Mouse (Mus musculus) cerebellum, postnatal 36 days (tissue): Measurements from ENCODE around the gene Col6a1.
"Not testable (repeated sequence)": the region's sequence is repeated elsewhere in the genome, so short reads cannot be mapped to it uniquely, and the experiment has no call there.

Source experiments
- DNase-seq, 2 experiments: peaks; one replicate each; pipeline ENCODE4 v3.0.0; 2021 to 2022; ENCODE audit warnings: mixed read lengths in 2 of 2

The Col6a1 gene

GRCm38 (mm10) chr10:76725682-76726285 is at the start of gene Col6a1:
TSS of gene Col6a1 (minus strand) at chr10:76726168.
- DNase-seq = no peak

- DNase-seq = peak in 1 of 2 experiments; percentile 0
These were observed 45.7 kb upstream of the Col6a1 start for GRCm38 (mm10) chr10:76771624-76772023.

DNA sequence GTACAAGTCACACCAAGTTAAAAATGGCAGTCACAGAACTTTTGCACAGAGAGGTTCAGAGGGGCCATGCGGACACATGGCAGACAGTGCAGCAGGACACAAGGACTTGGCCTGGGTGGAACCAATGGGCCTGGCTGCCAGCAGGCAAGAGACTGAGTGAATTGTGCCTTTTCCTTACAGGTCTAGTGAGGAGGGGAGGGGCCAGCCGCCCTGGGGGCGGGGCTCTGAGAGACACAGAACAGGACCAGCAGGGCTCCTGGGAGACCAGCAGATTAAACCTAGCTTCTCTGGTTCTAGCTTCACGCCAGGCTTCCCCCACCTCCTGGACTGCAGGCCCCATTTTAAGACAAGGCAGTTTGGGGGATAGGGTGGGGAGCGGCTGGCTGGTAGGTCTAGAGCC is 45.1 kb upstream of the Col6a1 start:
- DNase-seq = peak in 1 of 2 experiments; percentile 1

GRCm38 (mm10) chr10:76769581-76769980 is 43.6 kb upstream of the Col6a1 start:
- DNase-seq = peak in 1 of 2 experiments; percentile 0

- no peak for DNase-seq
These were observed 40.2 kb upstream of the Col6a1 start for GRCm38 (mm10) chr10:76766196-76766595.

GRCm38 (mm10) chr10:76764927-76765326 is 39.0 kb upstream of the Col6a1 start:
- peak in 1 of 2 experiments; percentile 0 for DNase-seq

GRCm38 (mm10) chr10:76763016-76763415 is 37.0 kb upstream of the Col6a1 start:
- DNase-seq = no peak

- DNase-seq = no peak
These were observed 36.4 kb upstream of the Col6a1 start for GRCm38 (mm10) chr10:76762411-76762810.

GRCm38 (mm10) chr10:76759878-76760277 is 33.9 kb upstream of the Col6a1 start:
- no peak for DNase-seq

DNA sequence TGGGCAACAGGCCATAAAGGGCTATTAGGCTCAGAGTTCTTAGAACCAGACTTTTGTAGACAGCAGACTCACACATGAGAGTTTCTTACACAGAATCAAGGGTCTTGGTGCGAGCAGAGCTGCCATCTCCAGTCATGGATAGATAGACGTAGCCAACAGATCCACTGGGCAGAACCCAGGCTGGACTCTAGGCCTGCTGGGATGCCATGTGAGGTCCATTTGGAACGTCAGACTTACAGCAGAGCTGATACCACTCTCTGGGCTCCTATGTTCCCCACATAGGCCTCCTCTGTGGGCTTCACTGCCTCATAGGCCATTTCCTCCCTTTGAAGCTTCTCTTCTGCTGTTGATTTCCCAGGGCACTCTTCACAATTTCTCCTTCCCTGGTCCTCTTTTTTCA is 27.7 kb upstream of the Col6a1 start:
- no peak for DNase-seq

- not testable (repeated sequence) for DNase-seq
These were observed 18.3 kb upstream of the Col6a1 start for GRCm38 (mm10) chr10:76744267-76744666.

GRCm38 (mm10) chr10:76736764-76737163 is 10.8 kb upstream of the Col6a1 start:
- DNase-seq = no peak

DNA sequence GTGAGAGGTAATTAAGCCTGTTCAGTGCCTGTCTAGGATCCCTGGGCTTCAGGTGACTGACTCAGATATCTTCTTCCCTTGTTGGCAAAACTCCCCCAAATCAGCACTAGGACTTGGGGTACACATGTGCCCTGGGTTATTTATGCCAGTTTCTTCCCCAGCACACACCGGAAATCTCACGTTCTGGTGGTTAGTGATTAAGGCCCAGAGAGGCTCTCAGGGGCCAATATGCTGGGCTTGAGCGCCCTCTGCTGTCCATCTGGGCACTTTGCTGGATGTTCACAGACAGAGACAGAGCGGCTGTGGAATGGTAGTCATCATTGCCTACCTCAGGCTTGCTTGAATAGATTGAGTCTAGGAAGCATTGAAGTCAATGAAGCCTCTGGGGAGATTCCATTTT is 9.0 kb upstream of the Col6a1 start:
- DNase-seq = peak; percentile 78 to 86

- DNase-seq = no peak
These were observed 7.7 kb upstream of the Col6a1 start for GRCm38 (mm10) chr10:76733677-76734068.

DNA sequence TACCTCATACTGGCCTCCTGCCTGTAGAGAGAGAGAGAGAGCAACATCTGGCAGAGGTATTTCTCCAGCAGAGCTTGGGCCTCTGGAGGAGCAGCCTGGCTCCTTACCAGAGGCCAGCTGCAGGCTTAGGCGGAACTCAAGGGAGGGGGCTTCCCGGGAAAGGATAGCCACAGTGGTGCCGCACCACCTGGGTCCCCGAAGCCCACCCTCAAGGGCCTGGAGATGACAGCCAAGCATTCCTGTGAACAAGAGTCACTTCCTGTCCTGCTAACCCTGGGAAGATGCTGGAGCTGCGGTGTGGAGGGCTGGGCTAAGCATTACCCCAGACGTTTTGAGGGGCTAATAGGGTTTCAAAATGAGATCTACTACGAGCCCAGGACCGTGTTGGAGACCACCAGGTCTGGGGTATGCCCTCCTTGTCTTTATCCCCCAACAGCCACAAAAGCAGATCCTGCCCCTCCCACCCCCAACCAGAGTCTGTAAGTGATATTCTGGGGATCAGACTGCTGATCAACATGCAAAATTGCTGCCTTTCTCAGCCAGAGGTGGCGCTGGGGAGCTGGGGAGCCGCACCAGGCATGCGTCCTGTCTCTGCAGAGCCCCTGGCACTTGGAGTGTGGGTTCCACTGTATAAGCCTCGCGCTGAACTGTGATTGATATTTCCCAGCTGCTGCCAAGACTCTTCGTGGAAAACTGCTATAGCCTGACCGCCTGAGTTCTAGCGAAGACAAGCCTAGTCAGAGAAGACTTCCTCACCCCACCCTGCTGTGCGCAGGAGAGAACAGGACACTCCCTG is 7.1 kb upstream of the Col6a1 start:
- peak; percentile 53 to 66 for DNase-seq

DNA sequence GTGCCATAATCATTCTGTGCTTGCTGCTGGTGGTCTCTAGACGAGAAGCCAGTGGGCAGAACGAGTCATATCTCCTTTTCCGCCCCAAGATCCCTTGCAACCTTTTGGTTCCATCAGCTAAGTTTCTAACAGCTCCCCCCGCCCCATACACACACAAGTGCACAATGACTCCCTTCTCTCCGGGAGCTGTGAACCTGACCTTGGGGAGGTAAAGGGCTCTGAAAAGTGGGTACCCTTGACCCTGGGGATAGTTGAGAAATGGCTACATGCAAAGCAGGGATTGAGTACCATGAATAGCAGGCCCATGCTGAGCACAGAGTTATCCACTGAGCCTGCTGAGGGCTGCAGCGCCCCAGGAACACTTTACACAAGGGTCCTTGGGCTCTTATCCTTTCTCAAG is 6.4 kb upstream of the Col6a1 start:
- no peak for DNase-seq

GRCm38 (mm10) chr10:76731621-76732239 is 5.8 kb upstream of the Col6a1 start:
- DNase-seq = no peak

- no peak for DNase-seq
These were observed 4.0 kb upstream of the Col6a1 start for GRCm38 (mm10) chr10:76729631-76730620.

DNA sequence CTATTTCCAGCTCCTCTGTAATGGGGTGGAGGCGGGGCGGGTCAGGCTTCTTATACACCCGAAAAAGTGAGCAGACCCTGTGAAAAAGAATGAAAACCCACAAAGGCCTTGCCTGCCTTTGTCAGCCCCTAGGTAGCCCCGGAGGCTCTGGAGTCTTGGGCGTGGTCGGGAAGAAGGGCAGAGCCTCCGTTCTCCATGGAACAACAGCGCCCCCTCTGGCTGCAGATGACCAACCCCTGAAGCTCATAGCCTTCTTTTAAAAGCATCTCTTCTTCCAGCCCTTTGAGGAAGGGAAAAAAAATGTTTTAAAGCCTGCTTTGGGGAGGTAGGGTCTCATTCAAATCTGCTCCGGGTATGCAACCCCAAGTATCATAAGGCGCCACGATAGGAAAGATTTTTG is 2.4 kb upstream of the Col6a1 start:
- peak; percentile 36 to 53 for DNase-seq

DNA sequence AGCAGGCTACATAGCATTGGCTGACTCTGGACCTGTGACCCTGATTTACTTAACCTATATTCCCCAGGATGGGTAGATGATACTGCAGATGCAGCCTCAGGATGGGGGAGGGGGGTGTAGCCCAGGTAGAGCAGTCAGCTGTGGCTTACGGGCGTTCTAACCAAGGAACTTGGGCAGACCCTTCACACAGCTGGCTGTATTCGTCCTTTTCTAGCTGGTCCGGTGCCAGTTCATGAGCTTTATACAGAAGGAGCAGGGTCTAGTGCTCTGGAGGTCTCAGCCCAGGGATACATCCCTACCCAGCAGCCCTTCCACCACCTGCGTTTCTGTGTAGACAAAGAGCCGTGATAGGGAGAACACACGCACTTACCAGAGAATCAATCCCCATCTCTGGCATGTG is 1.3 kb upstream of the Col6a1 start:
- DNase-seq = no peak

DNA sequence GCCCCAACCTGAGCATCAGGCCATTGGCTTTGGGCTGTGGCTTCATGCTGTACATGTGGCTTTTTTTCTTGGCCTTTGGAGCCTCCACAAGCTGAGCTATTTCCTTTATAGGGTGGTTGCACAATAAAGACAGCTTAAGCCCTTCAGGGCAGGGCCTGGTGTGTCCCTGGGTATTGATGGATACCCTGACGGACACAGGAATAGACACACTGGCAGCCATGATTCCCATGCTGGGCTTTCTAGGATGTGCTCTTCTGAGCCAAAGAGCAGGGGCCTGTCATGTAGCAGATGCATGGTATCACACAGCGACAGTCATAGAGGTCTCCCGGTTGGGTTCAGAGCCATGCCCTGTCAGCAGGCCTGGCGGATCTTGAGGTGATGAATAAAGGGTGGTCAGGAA is 898 bp upstream of the Col6a1 start:
- DNase-seq = no peak

- no peak for DNase-seq
These were observed 871 bp downstream of the Col6a1 start for GRCm38 (mm10) chr10:76725097-76725496.
